Mouse (Mus musculus) forebrain, embryonic 14.5 days (tissue): Measurements from ENCODE around the gene Prkn. TPM values are rescaled to one million over a fixed set of nuclear protein-coding genes. Genes with fewer than 3 reads are reported as not detected.

ENCODE experiments used
- ATAC-seq: fragments of 200-750 bp; cut with Nextera tagmentation; 2 replicates; pipeline ENCODE4 v1.8.0; 2017; ENCODE audit warnings: mild to moderate bottlenecking, moderate library complexity
- DNase-seq: peaks from one replicate; pipeline ENCODE4 v3.0.0-alpha.2; 2015; ENCODE audit warnings: low spot score
- H3K27ac ChIP-seq: fragments of 300-500 bp; sonication (generic); 2 replicates; pipeline ENCODE4 v1.5.1; 2014; ENCODE audit warnings: low read depth, mild to moderate bottlenecking, control low read depth, low read length, moderate library complexity
- H3K27me3 ChIP-seq: fragments of 300-500 bp; sonication (generic); replicated peaks from 2 replicates; pipeline ENCODE4 v1.6.1; 2014; ENCODE audit warnings: low read length, control low read depth, mixed read lengths; ENCODE audit not compliant: control insufficient read depth, insufficient read depth
- H3K36me3 ChIP-seq: fragments of 300-500 bp; sonication (generic); 2 replicates; pipeline ENCODE4 v1.6.1; 2014; ENCODE audit warnings: low read length, control low read depth; ENCODE audit not compliant: control insufficient read depth, insufficient read depth
- H3K4me1 ChIP-seq: fragments of 300-500 bp; sonication (generic); 2 replicates; pipeline ENCODE4 v1.6.1; 2014; ENCODE audit warnings: antibody characterized with exemption, low read length, control low read depth; ENCODE audit not compliant: control insufficient read depth, insufficient read depth
- H3K4me2 ChIP-seq: fragments of 300-500 bp; sonication (generic); 2 replicates; pipeline ENCODE4 v1.6.1; 2014; ENCODE audit warnings: mild to moderate bottlenecking, control low read depth, low read length
- H3K4me3 ChIP-seq: fragments of 300-500 bp; sonication (generic); 2 replicates; pipeline ENCODE4 v1.5.1; 2014; ENCODE audit warnings: low read depth, low read length, control low read depth
- H3K9ac ChIP-seq: fragments of 300-500 bp; sonication (generic); 2 replicates; pipeline ENCODE4 v1.6.1; 2014; ENCODE audit warnings: mild to moderate bottlenecking, low read length, control low read depth, moderate library complexity
- H3K9me3 ChIP-seq: fragments of 300-500 bp; sonication (generic); replicated peaks from 2 replicates; pipeline ENCODE4 v1.6.1; 2016; ENCODE audit warnings: low read length, control low read depth, mixed read lengths; ENCODE audit not compliant: control insufficient read depth
- WGBS: fragments of 180-500 bp; shearing (Covaris S2); extraction: QIAGEN DNeasy Blood & Tissue Kit; methylation state at CpG from one replicate; pipeline ENCODE4 v1.1.7; 2014; 5-methylcytosine and 5-hydroxymethylcytosine counted together
- polyA plus RNA-seq: library from polyadenylated mRNA; unstranded; fragments of >200 nt; fragmentation: Nextera tagmentation; extraction: Ambion mirVana; gene quantifications from 2 replicates; pipeline ENCODE4 v1.2.1, GENCODE M21; 2014

The Prkn gene
- polyA plus RNA-seq, 1 experiment from 2014 or later, result 1.6 TPM

- Histone ChIP-seq H3K36me3 (no peaks in the 10 kb centered on the region), H3K27me3 (no peaks in the 10 kb centered on the region), H3K27ac (no peak overlapping the region), H3K4me3 (no peak overlapping the region), H3K4me1 (peaks cover 5% of the 10 kb centered on the region), H3K9ac (no peak overlapping the region), H3K9me3 (no peaks in the 10 kb centered on the region), H3K4me2 (no peak overlapping the region)
- DNase-seq (no peak), ATAC-seq (no peak)
- 90% methylated on average over 10 of the region's 10 CpGs for WGBS
Observed at GRCm38 (mm10) chr17:11637642-11638041, 797.5 kb downstream of the Prkn start.

GRCm38 (mm10) chr17:11638451-11638850 is 798.3 kb downstream of the Prkn start:
- H3K4me1 ChIP-seq, result peaks cover 5% of the 10 kb centered on the region
- 78% methylated on average over 6 of the region's 6 CpGs for WGBS
- no peaks in the 10 kb centered on the region for H3K27me3 ChIP-seq
- DNase-seq (no peak), ATAC-seq (no peak)
- H3K27ac ChIP-seq, result no peak overlapping the region
- H3K36me3 ChIP-seq, result no peaks in the 10 kb centered on the region
- no peak overlapping the region for H3K9ac ChIP-seq
- H3K4me2 ChIP-seq, result no peak overlapping the region
- H3K9me3 ChIP-seq, result no peaks in the 10 kb centered on the region
- H3K4me3 ChIP-seq, result no peak overlapping the region

- no peak overlapping the region for H3K4me3 ChIP-seq
- WGBS, result 33% methylated on average over 5 of the region's 5 CpGs
- no peaks in the 10 kb centered on the region for H3K9me3 ChIP-seq
- no peak overlapping the region for H3K4me2 ChIP-seq
- H3K27ac ChIP-seq, result no peak overlapping the region
- H3K27me3 ChIP-seq, result no peaks in the 10 kb centered on the region
- no peak for ATAC-seq
- DNase-seq, result peak; percentile 50
- no peak overlapping the region for H3K9ac ChIP-seq
- H3K36me3 ChIP-seq, result no peaks in the 10 kb centered on the region
- H3K4me1 ChIP-seq, result peaks cover 5% of the 10 kb centered on the region
Observed at GRCm38 (mm10) chr17:11639786-11640185, 799.6 kb downstream of the Prkn start.

- no peak overlapping the region for H3K27ac ChIP-seq
- H3K9me3 ChIP-seq, result no peaks in the 10 kb centered on the region
- no peaks in the 10 kb centered on the region for H3K27me3 ChIP-seq
- ATAC-seq, result no peak
- H3K4me2 ChIP-seq, result no peak overlapping the region
- peaks cover 5% of the 10 kb centered on the region for H3K4me1 ChIP-seq
- H3K4me3 ChIP-seq, result no peak overlapping the region
- DNase-seq, result no peak
- no peak overlapping the region for H3K9ac ChIP-seq
- H3K36me3 ChIP-seq, result no peaks in the 10 kb centered on the region
- WGBS, result 62% methylated on average over 1 of the region's 1 CpGs
Observed at GRCm38 (mm10) chr17:11642328-11642727, 802.1 kb downstream of the Prkn start.

- H3K4me3 ChIP-seq, result no peak overlapping the region
- no peak for ATAC-seq
- WGBS, result 80% methylated on average over 4 of the region's 4 CpGs
Observed at GRCm38 (mm10) chr17:11644016-11644415, 803.8 kb downstream of the Prkn start.

GRCm38 (mm10) chr17:11644873-11645464 is 804.8 kb downstream of the Prkn start:
- H3K4me1 ChIP-seq, result no peaks in the 10 kb centered on the region
- H3K4me2 ChIP-seq, result no peak overlapping the region
- H3K36me3 ChIP-seq, result no peaks in the 10 kb centered on the region
- no peak overlapping the region for H3K9ac ChIP-seq
- WGBS, result 45% methylated on average over 3 of the region's 3 CpGs
- ATAC-seq, result peak; percentile 60; the same call in 1 of the 2 replicates
- DNase-seq, result peak; percentile 48
- no peak overlapping the region for H3K27ac ChIP-seq
- no peak overlapping the region for H3K4me3 ChIP-seq
- no peaks in the 10 kb centered on the region for H3K9me3 ChIP-seq
- no peaks in the 10 kb centered on the region for H3K27me3 ChIP-seq

More at GRCm38 (mm10) chr17:11644016-11644415, 803.8 kb downstream of the Prkn start:
- H3K27me3 ChIP-seq, result no peaks in the 10 kb centered on the region
- no peaks in the 10 kb centered on the region for H3K36me3 ChIP-seq
- H3K4me2 ChIP-seq, result no peak overlapping the region
- H3K9ac ChIP-seq, result no peak overlapping the region
- H3K27ac ChIP-seq, result no peak overlapping the region
- H3K9me3 ChIP-seq, result no peaks in the 10 kb centered on the region
- H3K4me1 ChIP-seq, result peaks cover 5% of the 10 kb centered on the region
- DNase-seq, result no peak

GRCm38 (mm10) chr17:11656397-11656796 is 816.2 kb downstream of the Prkn start:
- Histone ChIP-seq H3K4me2 (no peak overlapping the region), H3K4me1 (no peaks in the 10 kb centered on the region), H3K9ac (no peak overlapping the region), H3K36me3 (no peaks in the 10 kb centered on the region), H3K27ac (no peak overlapping the region), H3K27me3 (no peaks in the 10 kb centered on the region), H3K4me3 (no peak overlapping the region), H3K9me3 (no peaks in the 10 kb centered on the region)
- DNase-seq (no peak), ATAC-seq (no peak)
- 58% methylated on average over 5 of the region's 5 CpGs for WGBS

- no peak for ATAC-seq
- 88% methylated on average over 3 of the region's 3 CpGs for WGBS
- no peak overlapping the region for H3K4me3 ChIP-seq
Observed at GRCm38 (mm10) chr17:11656878-11657277, 816.7 kb downstream of the Prkn start.

GRCm38 (mm10) chr17:11661898-11662297 is 821.7 kb downstream of the Prkn start:
- no peak overlapping the region for H3K9ac ChIP-seq
- no peaks in the 10 kb centered on the region for H3K36me3 ChIP-seq
- ATAC-seq, result no peak
- no peaks in the 10 kb centered on the region for H3K27me3 ChIP-seq
- no peak overlapping the region for H3K4me2 ChIP-seq
- no peak overlapping the region for H3K27ac ChIP-seq
- no peaks in the 10 kb centered on the region for H3K9me3 ChIP-seq
- peaks cover 3% of the 10 kb centered on the region; the same call in 1 of the 2 replicates for H3K4me1 ChIP-seq
- no peak overlapping the region for H3K4me3 ChIP-seq
- no peak for DNase-seq
- WGBS, result 70% methylated on average over 1 of the region's 1 CpGs

More at GRCm38 (mm10) chr17:11656878-11657277, 816.7 kb downstream of the Prkn start:
- no peaks in the 10 kb centered on the region for H3K27me3 ChIP-seq
- no peak for DNase-seq
- H3K4me1 ChIP-seq, result no peaks in the 10 kb centered on the region
- H3K9me3 ChIP-seq, result no peaks in the 10 kb centered on the region
- H3K9ac ChIP-seq, result no peak overlapping the region
- H3K36me3 ChIP-seq, result no peaks in the 10 kb centered on the region
- H3K27ac ChIP-seq, result no peak overlapping the region
- no peak overlapping the region for H3K4me2 ChIP-seq
